Mouse (Mus musculus) liver, embryonic 11.5 days (tissue): ENCODE measurements around the gene Prrx2. TPM values are rescaled to one million over a fixed set of nuclear protein-coding genes. Genes with fewer than 3 reads are reported as not detected.

Experiments used
- ATAC-seq: fragments of 200-750 bp; cut with Nextera tagmentation; replicated peaks from 2 replicates; pipeline ENCODE4 v1.8.0; 2017; ENCODE audit warnings: moderate number of reproducible peaks, mild to moderate bottlenecking, moderate TSS enrichment, moderate library complexity; ENCODE audit not compliant: low FRiP score
- DNase-seq: peaks from one replicate; pipeline ENCODE4 v3.0.0-alpha.2; 2017; ENCODE audit warnings: low spot score
- H3K27ac ChIP-seq: fragments of 300-500 bp; sonication (generic); 2 replicates; pipeline ENCODE4 v1.5.1; 2014; ENCODE audit warnings: mild to moderate bottlenecking, low read depth, low read length, control low read depth
- H3K27me3 ChIP-seq: fragments of 300-500 bp; sonication (generic); replicated peaks from 2 replicates; pipeline ENCODE4 v1.6.1; 2014; ENCODE audit warnings: low read length, mixed read lengths; ENCODE audit not compliant: control insufficient read depth, insufficient read depth
- H3K36me3 ChIP-seq: fragments of 300-500 bp; sonication (generic); 2 replicates; pipeline ENCODE4 v1.6.1; 2014; ENCODE audit warnings: mild to moderate bottlenecking, low read length, moderate library complexity, mixed read lengths; ENCODE audit not compliant: control insufficient read depth, insufficient read depth
- H3K4me1 ChIP-seq: fragments of 300-500 bp; sonication (generic); replicated peaks from 2 replicates; pipeline ENCODE4 v1.6.1; 2014; ENCODE audit warnings: low read length, mixed read lengths; ENCODE audit not compliant: control insufficient read depth, insufficient read depth
- H3K4me2 ChIP-seq: fragments of 300-500 bp; sonication (generic); 2 replicates; pipeline ENCODE4 v1.6.1; 2014; ENCODE audit warnings: mild to moderate bottlenecking, control low read depth, moderate library complexity
- H3K4me3 ChIP-seq: fragments of 300-500 bp; sonication (generic); 2 replicates; pipeline ENCODE4 v1.5.1; 2014; ENCODE audit warnings: low read depth, low read length, control low read depth
- H3K9ac ChIP-seq: fragments of 300-500 bp; sonication (generic); 2 replicates; pipeline ENCODE4 v1.6.1; 2014; ENCODE audit warnings: low read depth, low read length, control low read depth
- H3K9me3 ChIP-seq: fragments of 300-500 bp; sonication (generic); 2 replicates; pipeline ENCODE4 v1.6.1; 2016; ENCODE audit warnings: low read length, inconsistent platforms, mixed read lengths; ENCODE audit not compliant: control insufficient read depth
- WGBS: fragments of 180-500 bp; shearing (Covaris S2); extraction: QIAGEN DNeasy Blood & Tissue Kit; methylation state at CpG from one replicate; pipeline ENCODE4 v1.1.7; 2014; 5-methylcytosine and 5-hydroxymethylcytosine counted together
- polyA plus RNA-seq: library from polyadenylated mRNA; unstranded; fragments of >200 nt; fragmentation: Nextera tagmentation; extraction: Ambion mirVana; gene quantifications from 2 replicates; pipeline ENCODE4 v1.2.1, GENCODE M21; 2014

Prrx2 gene
- polyA plus RNA-seq, 1 experiment from 2014 or later = 9.4 TPM

DNA sequence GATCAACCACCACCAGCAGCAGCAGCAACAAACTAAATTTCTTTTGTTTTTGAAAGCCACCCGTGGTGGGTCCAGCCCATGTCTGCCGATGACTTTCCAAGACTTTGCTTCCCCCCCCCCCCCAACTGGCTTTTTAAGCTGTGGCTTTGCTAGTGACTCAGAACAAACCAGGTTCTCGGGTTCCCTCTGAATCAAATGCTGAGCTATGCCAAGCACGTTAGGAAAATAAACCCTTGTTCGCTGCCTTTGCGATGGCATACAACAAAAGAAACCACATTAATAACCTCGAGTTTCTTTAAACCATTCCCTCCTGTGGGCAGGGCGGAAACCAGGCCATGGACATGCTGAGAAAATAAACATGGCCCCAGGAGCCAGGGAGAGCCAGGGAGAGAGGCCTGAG is 13.4 kb downstream of the Prrx2 start:
- 69% methylated on average over 8 of the region's 8 CpGs for WGBS
- no peak overlapping the region for H3K9ac ChIP-seq
- peaks cover 51% of the 10 kb centered on the region for H3K27me3 ChIP-seq

GRCm38 (mm10) chr2:30850581-30850980 is 15.8 kb downstream of the Prrx2 start:
- Histone ChIP-seq H3K27ac (no peak overlapping the region), H3K4me2 (no peak overlapping the region), H3K4me3 (no peak overlapping the region), H3K9me3 (no peaks in the 10 kb centered on the region), H3K27me3 (peaks cover 34% of the 10 kb centered on the region), H3K36me3 (no peaks in the 10 kb centered on the region), H3K4me1 (peaks cover 15% of the 10 kb centered on the region), H3K9ac (no peak overlapping the region)
- WGBS = 37% methylated on average over 6 of the region's 6 CpGs
- DNase-seq (no peak), ATAC-seq (no peak)

More for the DNA sequence above, 13.4 kb downstream of the Prrx2 start:
- Histone ChIP-seq H3K36me3 (no peaks in the 10 kb centered on the region), H3K4me2 (no peak overlapping the region), H3K27ac (no peak overlapping the region), H3K4me1 (peaks cover 17% of the 10 kb centered on the region), H3K4me3 (no peak overlapping the region), H3K9me3 (no peaks in the 10 kb centered on the region)
- ATAC-seq (no peak), DNase-seq (no peak)

DNA sequence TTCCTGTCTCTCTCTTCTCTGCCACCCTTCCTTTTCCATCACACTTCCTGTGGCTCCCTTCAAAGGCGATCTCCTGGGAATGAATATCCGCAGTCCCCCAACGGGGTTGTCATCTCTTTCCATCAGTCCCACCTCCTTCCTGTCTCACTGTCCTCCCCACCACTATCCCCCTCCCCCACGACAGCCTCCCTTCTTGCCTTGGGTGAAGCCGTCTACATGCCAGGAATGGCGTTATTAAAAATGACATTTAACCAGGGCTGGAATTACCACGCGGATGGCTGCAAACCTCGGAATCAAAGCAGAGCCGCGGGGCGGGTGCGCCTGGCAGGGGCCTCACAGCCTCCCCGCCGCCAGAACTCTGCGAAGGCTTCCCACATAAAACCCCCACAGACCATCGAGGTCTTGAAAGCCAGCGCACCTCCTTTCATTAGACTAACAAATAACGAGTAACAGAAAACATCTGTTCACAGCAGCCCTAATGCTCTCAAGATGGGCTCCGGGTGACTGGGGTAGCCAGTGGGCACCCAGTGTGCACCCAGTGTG is 18.1 kb downstream of the Prrx2 start:
- DNase-seq (no peak), ATAC-seq (no peak)
- no peak overlapping the region for H3K4me3 ChIP-seq
- no peak overlapping the region for H3K27ac ChIP-seq
- no peaks in the 10 kb centered on the region for H3K9me3 ChIP-seq
- peaks cover 6% of the 10 kb centered on the region; the same call in 1 of the 2 replicates for H3K4me1 ChIP-seq
- H3K36me3 ChIP-seq = no peaks in the 10 kb centered on the region
- H3K27me3 ChIP-seq = peaks cover 16% of the 10 kb centered on the region
- 29% methylated on average over 20 of the region's 20 CpGs for WGBS
- no peak overlapping the region for H3K9ac ChIP-seq
- H3K4me2 ChIP-seq = no peak overlapping the region

DNA sequence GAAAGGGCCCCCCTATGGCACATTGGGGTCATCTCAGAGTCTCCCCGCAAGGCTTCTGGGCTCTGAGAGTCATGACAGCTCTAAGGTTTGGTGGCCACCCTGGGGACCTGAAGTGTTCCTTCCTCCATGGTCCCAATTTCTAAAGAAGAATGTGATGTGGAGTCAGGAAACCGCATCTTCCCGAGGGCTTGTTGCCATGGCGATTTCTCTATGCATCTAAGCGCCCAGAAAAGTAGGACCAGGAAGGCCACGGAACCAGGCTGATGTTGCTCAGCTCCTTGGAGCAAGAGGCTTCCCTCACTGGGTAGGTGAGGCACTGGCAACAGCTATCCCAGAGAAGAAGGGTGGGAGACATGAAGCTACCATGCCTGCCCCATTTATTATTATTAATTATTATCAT is 22.3 kb downstream of the Prrx2 start:
- peaks cover 4% of the 10 kb centered on the region; the same call in 1 of the 2 replicates for H3K4me1 ChIP-seq
- ATAC-seq = no peak
- H3K36me3 ChIP-seq = no peaks in the 10 kb centered on the region
- H3K4me2 ChIP-seq = no peak overlapping the region
- no peaks in the 10 kb centered on the region for H3K9me3 ChIP-seq
- H3K9ac ChIP-seq = no peak overlapping the region
- H3K27ac ChIP-seq = no peak overlapping the region
- no peak overlapping the region for H3K4me3 ChIP-seq
- DNase-seq = no peak
- H3K27me3 ChIP-seq = peaks cover 12% of the 10 kb centered on the region
- 75% methylated on average over 6 of the region's 6 CpGs for WGBS

GRCm38 (mm10) chr2:30859782-30860181 is 25.0 kb downstream of the Prrx2 start:
- Histone ChIP-seq H3K9me3 (no peaks in the 10 kb centered on the region), H3K36me3 (no peaks in the 10 kb centered on the region), H3K4me2 (no peak overlapping the region), H3K27me3 (peaks cover 16% of the 10 kb centered on the region), H3K9ac (no peak overlapping the region), H3K4me3 (no peak overlapping the region), H3K4me1 (peaks cover 5% of the 10 kb centered on the region), H3K27ac (no peak overlapping the region)
- DNase-seq (no peak), ATAC-seq (no peak)
- WGBS = 65% methylated on average over 5 of the region's 5 CpGs

GRCm38 (mm10) chr2:30862081-30862480 is 27.3 kb downstream of the Prrx2 start:
- no peak for DNase-seq
- no peak overlapping the region for H3K4me2 ChIP-seq
- WGBS = 55% methylated on average over 4 of the region's 4 CpGs
- H3K27ac ChIP-seq = no peak overlapping the region
- H3K9ac ChIP-seq = no peak overlapping the region
- H3K9me3 ChIP-seq = no peaks in the 10 kb centered on the region
- no peaks in the 10 kb centered on the region for H3K36me3 ChIP-seq
- peaks cover 6% of the 10 kb centered on the region for H3K4me1 ChIP-seq
- no peak overlapping the region for H3K4me3 ChIP-seq
- peaks cover 33% of the 10 kb centered on the region for H3K27me3 ChIP-seq
- no peak for ATAC-seq

GRCm38 (mm10) chr2:30863574-30863973 is 28.8 kb downstream of the Prrx2 start:
- Histone ChIP-seq H3K4me2 (no peak overlapping the region), H3K9ac (no peak overlapping the region), H3K27ac (no peak overlapping the region), H3K27me3 (peaks cover 33% of the 10 kb centered on the region), H3K4me1 (peaks cover 6% of the 10 kb centered on the region), H3K9me3 (no peaks in the 10 kb centered on the region), H3K36me3 (no peaks in the 10 kb centered on the region), H3K4me3 (no peak overlapping the region)
- DNase-seq (no peak), ATAC-seq (no peak)
- WGBS = 57% methylated on average over 9 of the region's 9 CpGs

DNA sequence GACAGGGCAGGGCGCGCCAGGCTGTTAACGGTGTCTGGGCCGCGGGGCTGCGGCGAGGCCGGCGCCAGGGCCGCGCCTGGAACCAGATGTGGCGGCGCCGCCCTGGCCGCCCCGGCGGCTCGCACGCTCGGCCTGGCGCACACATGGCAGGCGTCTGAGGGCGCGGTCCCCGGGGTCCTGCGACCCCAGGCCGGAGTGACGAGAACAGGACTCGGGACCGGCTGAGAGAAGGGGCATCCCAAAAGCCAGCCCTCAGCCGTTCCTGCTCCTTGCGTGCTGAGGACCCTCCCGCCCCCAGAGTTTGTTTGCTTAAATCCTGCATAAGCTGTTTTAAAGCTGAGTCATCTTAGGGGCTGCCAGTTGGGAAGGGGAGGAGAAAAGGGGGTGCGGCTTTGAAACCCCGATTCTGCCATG is 30.2 kb downstream of the Prrx2 start:
- peak overlapping the region; percentile 30 for H3K4me3 ChIP-seq
- peak overlapping the region; percentile 40; the same call in 1 of the 2 replicates for H3K9ac ChIP-seq
- 0 out of 2 replicates have a peak overlapping the region, but pooled peaks have one; percentile 19 for H3K27ac ChIP-seq
- DNase-seq = no peak
- no peak for ATAC-seq
- no peaks in the 10 kb centered on the region for H3K9me3 ChIP-seq
- H3K4me1 ChIP-seq = peaks cover 6% of the 10 kb centered on the region
- WGBS = 3% methylated on average over 35 of the region's 35 CpGs
- H3K27me3 ChIP-seq = peaks cover 33% of the 10 kb centered on the region
- no peaks in the 10 kb centered on the region for H3K36me3 ChIP-seq
- peak overlapping the region; percentile 56 for H3K4me2 ChIP-seq

DNA sequence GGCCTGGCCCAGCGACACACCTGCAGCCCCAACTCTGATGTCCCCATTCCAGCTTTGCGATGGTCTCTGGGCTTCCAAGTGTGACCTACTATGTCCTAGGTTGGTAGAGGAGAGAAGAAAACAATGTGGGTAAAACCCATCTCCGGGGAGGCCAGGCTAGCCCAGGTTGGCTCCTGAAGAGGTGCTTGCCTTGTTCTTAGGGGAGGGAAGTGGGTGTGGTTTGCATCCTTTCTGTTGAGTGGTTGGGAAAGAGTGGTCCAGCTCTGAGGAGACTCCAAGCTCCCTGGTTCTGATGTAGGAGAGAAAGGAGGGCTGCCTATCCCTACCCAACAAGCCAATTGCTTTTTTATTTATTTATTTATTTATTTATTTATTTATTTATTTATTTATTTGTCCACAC is 30.7 kb downstream of the Prrx2 start:
- no peaks in the 10 kb centered on the region for H3K36me3 ChIP-seq
- no peak overlapping the region for H3K4me3 ChIP-seq
- H3K4me2 ChIP-seq = peak overlapping the region; percentile 56; the same call in 1 of the 2 replicates
- WGBS = 37% methylated on average over 3 of the region's 3 CpGs
- no peaks in the 10 kb centered on the region for H3K9me3 ChIP-seq
- no peak overlapping the region for H3K27ac ChIP-seq
- DNase-seq = no peak
- H3K4me1 ChIP-seq = peaks cover 6% of the 10 kb centered on the region
- no peak for ATAC-seq
- no peak overlapping the region for H3K9ac ChIP-seq
- H3K27me3 ChIP-seq = peaks cover 33% of the 10 kb centered on the region
